Mouse (Mus musculus) liver, embryonic 14.5 days (tissue): ENCODE results near the gene Entpd3. TPM values are rescaled to one million over a fixed set of nuclear protein-coding genes. Genes with fewer than 3 reads are reported as not detected.

Source experiments
- ATAC-seq: fragments of 200-750 bp; cut with Nextera tagmentation; 2 replicates; pipeline ENCODE4 v1.8.0; 2017; ENCODE audit warnings: moderate number of reproducible peaks, mild to moderate bottlenecking, moderate library complexity; ENCODE audit not compliant: insufficient read depth
- DNase-seq, 3 experiments: peaks; one replicate each; pipeline ENCODE4 v3.0.0-alpha.2; 2012 to 2013; ENCODE audit warnings: low read depth in 3 of 3, low spot score in 3 of 3
- H3K27ac ChIP-seq: fragments of 300-500 bp; sonication (generic); 2 replicates; pipeline ENCODE4 v1.5.1; 2014; ENCODE audit warnings: moderate library complexity, mild to moderate bottlenecking, control low read depth, inconsistent platforms
- H3K27me3 ChIP-seq: fragments of 300-500 bp; sonication (generic); 2 replicates; pipeline ENCODE4 v1.6.1; 2014; ENCODE audit warnings: mild to moderate bottlenecking, low read length, moderate library complexity; ENCODE audit not compliant: control insufficient read depth, insufficient read depth
- H3K36me3 ChIP-seq: fragments of 300-500 bp; sonication (generic); replicated peaks from 2 replicates; pipeline ENCODE4 v1.6.1; 2014; ENCODE audit warnings: low read depth; ENCODE audit not compliant: control insufficient read depth, insufficient read depth
- H3K4me1 ChIP-seq, 2 experiments: fragments of 200-500 bp in 1 of 2; fragments of 300-500 bp in 1 of 2; sonication (generic) in 1 of 2; replicated peaks; 2 replicates each; pipeline ENCODE4 v1.6.1; 2012 to 2014; ENCODE audit warnings: antibody characterized with exemption in 1 of 2, inconsistent platforms in 1 of 2, low read length in 1 of 2; ENCODE audit not compliant: control insufficient read depth in 2 of 2, insufficient read depth in 2 of 2
- H3K4me2 ChIP-seq: fragments of 300-500 bp; sonication (generic); 2 replicates; pipeline ENCODE4 v1.6.1; 2014; ENCODE audit warnings: low read depth, mild to moderate bottlenecking, control low read depth, moderate library complexity
- H3K4me3 ChIP-seq, 2 experiments: fragments of 200-500 bp in 1 of 2; fragments of 300-500 bp in 1 of 2; sonication (generic) in 1 of 2; 2 replicates each; pipeline ENCODE4 v1.5.1; 2012 to 2014; ENCODE audit warnings: low read depth in 2 of 2, low read length in 2 of 2, mild to moderate bottlenecking in 2 of 2, control low read depth in 1 of 2, inconsistent platforms in 1 of 2, moderate library complexity in 1 of 2; ENCODE audit not compliant: insufficient read depth in 1 of 2
- H3K9ac ChIP-seq: fragments of 300-500 bp; sonication (generic); replicated peaks from 2 replicates; pipeline ENCODE4 v1.6.1; 2014; ENCODE audit warnings: mild to moderate bottlenecking, control low read depth, moderate library complexity
- H3K9me3 ChIP-seq: fragments of 300-500 bp; sonication (generic); 2 replicates; pipeline ENCODE4 v1.6.1; 2016; ENCODE audit warnings: low read length, mixed read lengths; ENCODE audit not compliant: control insufficient read depth
- CTCF ChIP-seq: IDR thresholded peaks from 2 replicates; pipeline ENCODE4 v1.5.1; 2016; ENCODE audit warnings: antibody characterized with exemption, low read depth, control low read depth
- EP300 ChIP-seq: IDR thresholded peaks from 2 replicates; pipeline ENCODE4 v1.6.1; 2016; ENCODE audit warnings: antibody characterized with exemption, low read depth
- WGBS: fragments of 180-500 bp; shearing (Covaris S2); extraction: QIAGEN DNeasy Blood & Tissue Kit; methylation state at CpG from one replicate; pipeline ENCODE4 v1.1.7; 2014; ENCODE audit not compliant: insufficient replicate concordance; 5-methylcytosine and 5-hydroxymethylcytosine counted together
- polyA plus RNA-seq, 2 experiments: library from polyadenylated mRNA; depleted of rRNA in 1 of 2; stranded (reverse) in 1 of 2; unstranded in 1 of 2; fragments of >200 nt; fragmentation: Nextera tagmentation in 1 of 2; extraction: Ambion mirVana in 1 of 2; gene quantifications; 2 replicates each; pipeline versions ENCODE4 v1.2.1 to v1.2.3; 2012 to 2014

Entpd3 gene
- 0.01 and 0.02 TPM in 2 replicates for polyA plus RNA-seq (2012; rRNA removed)
- not detected in 2 replicates for polyA plus RNA-seq (2014; fragmentation: Nextera tagmentation; extraction: Ambion mirVana)

DNA sequence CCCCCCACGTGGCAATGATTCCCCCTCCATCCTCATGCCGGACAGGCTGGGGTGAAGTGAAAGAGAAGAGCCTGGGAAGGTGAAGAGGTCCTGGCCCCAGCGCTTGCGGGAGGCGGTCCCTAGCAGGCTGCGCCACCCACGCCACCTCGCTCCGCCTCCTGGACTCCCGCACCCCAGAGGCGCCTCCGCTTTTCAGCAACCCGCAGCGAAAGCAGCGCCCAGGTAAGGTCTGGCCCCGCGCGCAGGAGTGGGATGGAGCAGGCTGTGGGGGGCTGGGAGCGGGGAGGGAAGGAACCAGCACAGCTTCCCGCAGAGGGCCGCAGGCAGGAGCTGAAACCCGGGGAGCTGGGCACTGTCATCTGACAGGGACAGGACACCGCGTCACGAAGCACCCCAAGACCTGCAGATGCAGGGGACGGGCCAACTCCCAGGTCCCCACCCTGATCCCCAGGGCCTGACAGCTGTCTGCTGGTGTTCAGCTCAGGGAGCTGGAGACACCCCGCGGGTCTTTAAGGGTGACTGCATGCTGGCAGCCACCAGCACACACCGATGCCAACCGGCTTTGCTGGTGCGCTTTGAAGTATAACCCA, at the start of gene Entpd3:
TSS of gene Entpd3 (plus strand) at position 157 of the 590 bp plus-strand sequence.
- ATAC-seq = no peak
- Histone ChIP-seq H3K36me3 (no peaks in the 10 kb centered on the region), H3K9me3 (no peaks in the 10 kb centered on the region), H3K27me3 (peaks cover 26% of the 10 kb centered on the region), H3K4me2 (peak within 1 kb of the TSS; percentile 58), H3K4me1 (no peaks in the 10 kb centered on the region), H3K27ac (no peak within 1 kb of the TSS), H3K4me3 (peak within 1 kb of the TSS in 1 of 2 experiments; percentile 34; a peak in 2 of 4 replicates), H3K9ac (no peak within 1 kb of the TSS)
- TF ChIP-seq CTCF (no peak), EP300 (no peak)
- 2% methylated on average over 31 of the region's 31 CpGs for WGBS
- DNase-seq = no peak

DNA sequence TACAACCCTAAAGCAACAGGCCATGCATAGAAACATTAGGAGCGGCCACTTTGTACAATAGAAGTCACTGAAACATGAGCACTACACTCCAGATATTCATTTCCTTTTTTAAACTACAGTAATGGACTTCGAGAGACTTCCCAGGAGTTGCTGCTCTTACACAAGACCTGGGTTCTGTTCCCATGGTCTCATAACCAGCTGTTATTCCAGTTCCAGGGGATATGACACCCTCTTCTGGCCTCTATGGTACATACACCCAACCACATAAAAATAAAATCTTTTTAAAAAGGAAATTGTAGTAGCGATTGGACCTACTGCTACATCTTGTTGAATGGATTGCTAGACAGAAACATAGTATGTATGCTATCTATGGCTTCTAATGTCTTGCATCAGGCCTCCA, 48.1 kb upstream of the Entpd3 start:
- WGBS = 75% methylated on average over 3 of the region's 3 CpGs
- no peak overlapping the region for H3K27ac ChIP-seq
- no peak for DNase-seq
- peaks cover 6 to 10% of the 10 kb centered on the region in 2 experiments for H3K4me1 ChIP-seq
- TF ChIP-seq CTCF (peak; percentile 10; the same call in 1 of the 2 replicates), EP300 (no peak)
- no peaks in the 10 kb centered on the region for H3K27me3 ChIP-seq
- H3K36me3 ChIP-seq = peaks cover 23% of the 10 kb centered on the region
- H3K9ac ChIP-seq = no peak overlapping the region
- no peak for ATAC-seq
- H3K4me3 ChIP-seq = peak overlapping the region in 1 of 2 experiments; percentile 77; a peak in 1 of 4 replicates
- H3K4me2 ChIP-seq = peak overlapping the region; percentile 94
- no peaks in the 10 kb centered on the region for H3K9me3 ChIP-seq

DNA sequence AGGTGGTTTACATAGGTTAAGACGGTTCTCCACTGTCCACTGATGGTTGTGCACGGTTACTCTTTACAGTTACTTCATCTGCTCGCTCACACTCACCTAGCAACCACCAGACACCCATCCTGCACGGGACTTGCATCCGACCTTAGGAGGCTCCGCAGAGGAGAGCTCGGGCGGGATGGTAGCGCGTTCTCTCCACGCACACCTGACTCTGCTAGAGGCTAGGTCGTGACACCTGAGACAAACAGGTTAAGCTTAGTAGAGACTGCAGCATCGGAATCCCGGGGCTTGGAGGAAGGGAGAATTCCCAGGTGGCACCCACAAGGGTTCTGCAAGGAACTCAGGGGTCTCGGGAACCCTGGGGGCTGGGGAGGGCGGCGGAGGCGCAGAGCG, 47.6 kb upstream of the Entpd3 start, which contains the start of gene Eif1b:
TSS of gene Eif1b (plus strand) at position 223 of the 390 bp plus-strand sequence.
- peaks cover 6 to 10% of the 10 kb centered on the region in 2 experiments for H3K4me1 ChIP-seq
- H3K9ac ChIP-seq = peak within 1 kb of the TSS; percentile 87
- 0 out of 2 replicates have a peak, but pooled peaks have one; percentile 1 for TF ChIP-seq CTCF
- TF ChIP-seq EP300 = no peak
- H3K9me3 ChIP-seq = no peaks in the 10 kb centered on the region
- H3K27ac ChIP-seq = peak within 1 kb of the TSS; percentile 56
- peaks cover 23% of the 10 kb centered on the region for H3K36me3 ChIP-seq
- peak within 1 kb of the TSS; percentile 94 for H3K4me2 ChIP-seq
- H3K4me3 ChIP-seq = peak within 1 kb of the TSS; percentile 77 to 81
- WGBS = 5% methylated on average over 19 of the region's 19 CpGs
- ATAC-seq (peak; percentile 36; the same call in 1 of the 2 replicates), DNase-seq (no peak)
- H3K27me3 ChIP-seq = no peaks in the 10 kb centered on the region

DNA sequence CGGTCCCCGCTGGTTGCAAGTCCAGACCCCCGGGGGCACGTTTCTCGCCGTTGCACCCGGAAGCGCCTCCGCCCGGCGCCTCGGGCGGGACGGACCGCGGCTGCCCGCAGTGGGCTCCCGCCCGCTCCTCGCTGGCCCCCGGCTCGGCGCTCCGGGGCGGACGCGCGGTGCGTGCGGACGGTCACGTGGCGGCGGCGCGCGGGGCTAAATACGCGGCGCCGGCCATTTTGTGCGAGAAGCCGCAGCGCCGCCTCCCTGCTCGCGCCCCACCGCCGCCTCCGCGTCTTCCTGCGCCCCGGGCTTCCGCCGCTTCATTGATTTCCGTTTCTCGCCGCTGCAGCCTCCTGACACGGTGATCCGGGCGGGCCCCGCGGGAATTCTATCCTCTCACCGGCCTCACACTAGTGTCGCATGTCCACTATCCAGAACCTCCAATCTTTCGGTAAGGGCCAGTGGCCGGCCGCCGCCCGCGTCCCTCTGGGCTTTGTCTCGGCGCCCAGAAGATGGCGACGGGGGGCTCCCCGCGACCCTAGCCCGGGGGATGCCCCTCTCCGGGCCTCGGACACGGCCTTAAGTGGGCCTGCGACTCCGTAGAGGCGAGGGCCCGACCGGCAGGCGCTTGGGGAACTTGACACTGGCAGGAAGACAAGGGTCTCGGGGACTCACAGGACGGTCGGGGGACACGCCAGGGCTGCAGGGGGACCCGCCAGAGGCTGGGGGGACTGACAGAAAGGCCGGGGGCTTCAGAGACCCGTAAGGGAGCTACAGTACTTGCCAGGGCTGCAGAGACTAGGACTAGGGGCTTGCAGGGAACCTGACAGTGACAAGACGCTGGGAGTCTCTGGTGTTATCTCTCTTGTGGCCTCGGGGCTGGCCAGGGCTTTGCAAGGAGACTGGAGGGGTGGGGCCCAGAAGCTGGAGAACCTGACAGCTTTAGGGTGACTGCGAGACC, 46.9 kb upstream of the Entpd3 start:
- WGBS = under 1% methylated on average over 97 of the region's 97 CpGs
- H3K4me3 ChIP-seq = peak overlapping the region; percentile 77 to 81
- peak overlapping the region; percentile 56 for H3K27ac ChIP-seq
- H3K9me3 ChIP-seq = no peaks in the 10 kb centered on the region
- peaks cover 6 to 10% of the 10 kb centered on the region in 2 experiments for H3K4me1 ChIP-seq
- H3K27me3 ChIP-seq = no peaks in the 10 kb centered on the region
- no peak for TF ChIP-seq EP300
- no peak for TF ChIP-seq CTCF
- peak overlapping the region; percentile 87 for H3K9ac ChIP-seq
- peak; percentile 85 for ATAC-seq
- peak overlapping the region; percentile 94 for H3K4me2 ChIP-seq
- H3K36me3 ChIP-seq = peaks cover 23% of the 10 kb centered on the region
- DNase-seq = peak; percentile 65 to 75 (median 74)
